Mouse (Mus musculus) CH12.LX (cell line): ENCODE data around the gene Tspyl1. TPM values are rescaled to one million over a fixed set of nuclear protein-coding genes. Genes with fewer than 3 reads are reported as not detected.

Experiments
- DNase-seq: peaks from one replicate; pipeline ENCODE4 v3.0.0-alpha.2; 2013; ENCODE audit errors: extremely low read depth
- H3K27ac ChIP-seq: 2 replicates; pipeline ENCODE4 v1.5.1; 2012; ENCODE audit warnings: low read depth, mild to moderate bottlenecking, control low read depth, moderate library complexity; ENCODE audit not compliant: insufficient read depth
- H3K27me3 ChIP-seq: replicated peaks from 2 replicates; pipeline ENCODE3; 2012; ENCODE audit warnings: inconsistent platforms
- H3K36me3 ChIP-seq, 2 experiments: replicated peaks in 1 of 2; 2 replicates each; pipeline versions ENCODE3 to v1.6.1; 2012; ENCODE audit warnings: inconsistent platforms in 1 of 2, low read length in 1 of 2, mild to moderate bottlenecking in 1 of 2, mixed read lengths in 1 of 2, moderate library complexity in 1 of 2; ENCODE audit not compliant: control insufficient read depth in 1 of 2, insufficient read depth in 1 of 2
- H3K4me1 ChIP-seq, 2 experiments: 2 replicates each; pipeline ENCODE4 v1.6.1; 2012; ENCODE audit warnings: inconsistent platforms in 1 of 2, moderate library complexity in 1 of 2; ENCODE audit not compliant: insufficient read depth in 2 of 2, control insufficient read depth in 1 of 2
- H3K4me2 ChIP-seq: 2 replicates; pipeline ENCODE4 v1.6.1; 2012; ENCODE audit warnings: low read depth, mild to moderate bottlenecking, control low read depth; ENCODE audit not compliant: poor library complexity, insufficient read depth, severe bottlenecking
- H3K4me3 ChIP-seq, 3 experiments: fragments of 150-350 bp in 1 of 3; sonication (generic) in 1 of 3; replicated peaks in 1 of 3; 2 replicates each; pipeline versions ENCODE3 to v1.5.1; 2011 to 2012; ENCODE audit warnings: low read depth in 2 of 3, low read length in 2 of 3, mild to moderate bottlenecking in 2 of 3, moderate library complexity in 2 of 3, control low read depth in 1 of 3, improper control_type of control experiment in 1 of 3, inconsistent platforms in 1 of 3, mixed read lengths in 1 of 3; ENCODE audit not compliant: poor library complexity in 1 of 3
- H3K79me2 ChIP-seq: replicated peaks from 2 replicates; pipeline ENCODE4 v1.6.1; 2012; ENCODE audit warnings: mild to moderate bottlenecking, moderate library complexity; ENCODE audit not compliant: control insufficient read depth, poor library complexity, insufficient read depth, severe bottlenecking; ENCODE audit errors: extremely low read depth
- H3K9ac ChIP-seq: 2 replicates; pipeline ENCODE4 v1.6.1; 2012; ENCODE audit warnings: low read depth, mild to moderate bottlenecking, control low read depth, moderate library complexity; ENCODE audit not compliant: insufficient read depth
- H3K9me3 ChIP-seq: replicated peaks from 2 replicates; pipeline ENCODE3; 2012; ENCODE audit warnings: low read length, inconsistent platforms, mixed read lengths
- CHD2 ChIP-seq: IDR thresholded peaks from 2 replicates; pipeline ENCODE4 v1.6.1; 2011; ENCODE audit warnings: low read length, improper control_type of control experiment
- CTCF ChIP-seq, 2 experiments: IDR thresholded peaks in 1 of 2; conservative IDR thresholded peaks in 1 of 2; 2 replicates each; pipeline ENCODE4 v1.5.1; 2011 to 2012; ENCODE audit warnings: low read depth in 2 of 2, low read length in 2 of 2, improper control_type of control experiment in 1 of 2, inconsistent platforms in 1 of 2, mild to moderate bottlenecking in 1 of 2, moderate library complexity in 1 of 2
- E2F4 ChIP-seq: IDR thresholded peaks from 2 replicates; pipeline ENCODE4 v1.6.1; 2011; ENCODE audit warnings: low read depth, low read length, improper control_type of control experiment; ENCODE audit not compliant: insufficient replicate concordance
- ELF1 ChIP-seq: IDR thresholded peaks from 2 replicates; pipeline ENCODE4 v1.6.1; 2014; ENCODE audit warnings: low read depth, mild to moderate bottlenecking, inconsistent platforms, low read length, improper control_type of control experiment
- EP300 ChIP-seq: IDR thresholded peaks from 2 replicates; pipeline ENCODE4 v1.6.1; 2011; ENCODE audit warnings: low read length, improper control_type of control experiment
- ETS1 ChIP-seq: conservative IDR thresholded peaks from 2 replicates; pipeline ENCODE4 v1.6.1; 2012; ENCODE audit warnings: low read depth, mild to moderate bottlenecking, inconsistent platforms, low read length, improper control_type of control experiment, moderate library complexity
- GABPA ChIP-seq: IDR thresholded peaks from 2 replicates; pipeline ENCODE4 v1.6.1; 2012; ENCODE audit warnings: low read depth, low read length, improper control_type of control experiment, inconsistent platforms; ENCODE audit not compliant: insufficient replicate concordance
- HCFC1 ChIP-seq: IDR thresholded peaks from 2 replicates; pipeline ENCODE4 v1.6.1; 2012; ENCODE audit warnings: low read depth, mild to moderate bottlenecking, inconsistent platforms, low read length, improper control_type of control experiment
- JUN ChIP-seq: IDR thresholded peaks from 2 replicates; pipeline ENCODE4 v1.6.1; 2011; ENCODE audit warnings: low read depth, mild to moderate bottlenecking, low read length, improper control_type of control experiment, moderate library complexity; ENCODE audit not compliant: insufficient read depth
- MAFK ChIP-seq: IDR thresholded peaks from 2 replicates; pipeline ENCODE4 v1.6.1; 2011; ENCODE audit warnings: low read length, improper control_type of control experiment; ENCODE audit not compliant: insufficient replicate concordance
- MAZ ChIP-seq: IDR thresholded peaks from 2 replicates; pipeline ENCODE4 v1.6.1; 2012; ENCODE audit warnings: low read depth, mild to moderate bottlenecking, inconsistent platforms, low read length, improper control_type of control experiment, moderate library complexity
- PAX5 ChIP-seq: IDR thresholded peaks from 2 replicates; pipeline ENCODE4 v1.6.1; 2012; ENCODE audit warnings: low read length, inconsistent platforms, mixed read lengths
- RAD21 ChIP-seq: IDR thresholded peaks from 2 replicates; pipeline ENCODE4 v1.6.1; 2011; ENCODE audit warnings: low read depth, mild to moderate bottlenecking, low read length, improper control_type of control experiment, moderate library complexity
- SIN3A ChIP-seq: IDR thresholded peaks from 2 replicates; pipeline ENCODE4 v1.6.1; 2012; ENCODE audit warnings: low read length, improper control_type of control experiment, inconsistent platforms
- SMC3 ChIP-seq: IDR thresholded peaks from 2 replicates; pipeline ENCODE4 v1.6.1; 2011; ENCODE audit warnings: low read depth, low read length, improper control_type of control experiment
- USF1 ChIP-seq: IDR thresholded peaks from 2 replicates; pipeline ENCODE4 v1.6.1; 2014; ENCODE audit warnings: low read depth, mild to moderate bottlenecking, inconsistent platforms, low read length, improper control_type of control experiment
- USF2 ChIP-seq: conservative IDR thresholded peaks from 2 replicates; pipeline ENCODE4 v1.6.1; 2011; ENCODE audit warnings: low read depth, low read length, improper control_type of control experiment
- ZC3H11A ChIP-seq: IDR thresholded peaks from 2 replicates; pipeline ENCODE4 v1.6.1; 2012; ENCODE audit warnings: low read depth, mild to moderate bottlenecking, inconsistent platforms, low read length, improper control_type of control experiment
- ZMIZ1 ChIP-seq: IDR thresholded peaks from 2 replicates; pipeline ENCODE4 v1.6.1; 2012; ENCODE audit warnings: low read depth, mild to moderate bottlenecking, inconsistent platforms, low read length, improper control_type of control experiment
- dilution Hi-C: fragments of 300-500 bp; cut with MboI; formaldehyde crosslinking; loops from 2 replicates; pipeline ENCODE4 v1.14.3; 2020; ENCODE audit warnings: low sequenced_read_pairs; ENCODE audit not compliant: extremely low pct_unique_long_range_greater_than_20kb, extremely low pct_ligation_motif_present
- in situ Hi-C: fragments of 300-500 bp; cut with MboI; formaldehyde crosslinking; loops from 3 replicates; pipeline ENCODE4 v1.14.3; 2019; ENCODE audit warnings: low sequenced_read_pairs, low pct_ligation_motif_present, low pct_unique_long_range_greater_than_20kb, mixed read lengths
- polyA plus RNA-seq: library from polyadenylated mRNA; unstranded; fragments of >175 nt; gene quantifications from 2 replicates; pipeline ENCODE4 v1.2.1, GENCODE M21; 2012; ENCODE audit warnings: low read depth; ENCODE audit not compliant: insufficient read length
- total RNA-seq, 2 experiments: library from RNA; depleted of rRNA; stranded (reverse); fragments of 300-350 nt in 1 of 2; fragments of >200 nt in 1 of 2; gene quantifications; 2 replicates each; pipeline ENCODE4 v1.2.3; 2012 to 2014

Tspyl1 gene
- total and polyA plus RNA-seq, 3 experiments = 18.9 to 23.7 (median 19.7) TPM

- dilution Hi-C loops = no loop called here
- H3K36me3 ChIP-seq = no peaks in the 10 kb centered on the region
- H3K79me2 ChIP-seq = no peaks in the 10 kb centered on the region
- in situ Hi-C loops = no loop called here
- H3K4me2 ChIP-seq = no peak overlapping the region
- TF ChIP-seq USF1 (no peak), HCFC1 (no peak), ETS1 (no peak), ZMIZ1 (no peak), JUN (no peak), USF2 (no peak), GABPA (no peak), MAZ (no peak), E2F4 (no peak), PAX5 (no peak), CTCF (conservative IDR thresholded peaks at IDR 0.05 in 1 of 2, IDR thresholded peaks at IDR 0.05 in 1 of 2; ENCODE audit: low read depth in 2 of 2, low read length in 2 of 2) (no peak), SIN3A (no peak), MAFK (no peak), EP300 (no peak), ELF1 (no peak)
- peaks cover 0 to 10% of the 10 kb centered on the region in 2 experiments; a peak in 2 of 4 replicates for H3K4me1 ChIP-seq
- H3K9me3 ChIP-seq = no peaks in the 10 kb centered on the region
- H3K9ac ChIP-seq = no peak overlapping the region
- DNase-seq = no peak
- H3K27me3 ChIP-seq = no peaks in the 10 kb centered on the region
- no peak overlapping the region for H3K27ac ChIP-seq
- H3K4me3 ChIP-seq = no peak overlapping the region
Measured at GRCm38 (mm10) chr10:34233418-34233817, 48.6 kb upstream of the Tspyl1 start.

GRCm38 (mm10) chr10:34233931-34234745 lies 47.9 kb upstream of the Tspyl1 start:
- dilution Hi-C loops (no loop called here), in situ Hi-C loops (no loop called here)
- Histone ChIP-seq H3K36me3 (no peaks in the 10 kb centered on the region), H3K4me3 (no peak overlapping the region)
- peak; percentile 48 for DNase-seq
- TF ChIP-seq RAD21 = peak; percentile 79
- peak; percentile 14; the same call in 1 of the 2 replicates for TF ChIP-seq ZC3H11A
- TF ChIP-seq SMC3 = peak; percentile 73
- TF ChIP-seq CHD2 = no peak
- no peak for TF ChIP-seq GABPA
- TF ChIP-seq CTCF (conservative IDR thresholded peaks at IDR 0.05 in 1 of 2, IDR thresholded peaks at IDR 0.05 in 1 of 2; ENCODE audit: low read depth in 2 of 2, low read length in 2 of 2) = peak; percentile 13 to 75; a peak in 2 of 4 replicates
- TF ChIP-seq MAFK = no peak
- TF ChIP-seq, all 38 proteins: peak for 4
- no peak overlapping the region for H3K4me2 ChIP-seq
- H3K79me2 ChIP-seq = no peaks in the 10 kb centered on the region
- H3K27me3 ChIP-seq = no peaks in the 10 kb centered on the region
- peaks cover 0 to 10% of the 10 kb centered on the region in 2 experiments; a peak in 2 of 4 replicates for H3K4me1 ChIP-seq
- no peaks in the 10 kb centered on the region for H3K9me3 ChIP-seq
- H3K9ac ChIP-seq = no peak overlapping the region
- no peak overlapping the region for H3K27ac ChIP-seq
